Mouse (Mus musculus): Measurements from ENCODE around the gene Naxd. TPM values are rescaled to one million over a fixed set of nuclear protein-coding genes. Genes with fewer than 3 reads are reported as not detected.
"Not testable (repeated sequence)": the region's sequence is repeated elsewhere in the genome, so short reads cannot be mapped to it uniquely, and the experiment has no call there.

Naxd gene
- polyA plus RNA-seq, 1 experiment from 2014 or later: 113 TPM

DNA sequence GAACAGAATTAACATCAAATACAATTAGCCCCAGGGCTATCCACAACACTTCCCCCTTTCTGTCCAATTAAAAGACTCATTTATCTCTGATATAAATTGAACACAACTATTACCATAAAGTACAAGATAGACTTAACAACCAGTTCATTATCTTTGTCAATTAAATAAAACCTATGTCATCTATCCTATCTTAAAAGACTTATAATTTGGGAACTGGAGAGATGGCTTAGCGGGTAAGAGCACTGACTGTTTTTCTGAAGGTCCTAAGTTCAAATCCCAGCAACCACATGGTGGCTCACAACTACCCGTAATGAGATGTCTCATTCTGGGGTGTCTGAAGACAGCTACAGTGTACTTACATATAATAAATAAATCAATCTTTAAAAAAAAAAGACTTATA is 5.0 kb upstream of the Naxd start:
- H3K27ac ChIP-seq; ATAC-seq (ENCODE audit: insufficient number of reproducible peaks, insufficient read depth, low FRiP score, low TSS enrichment); H3K4me3 ChIP-seq; H3K4me2 ChIP-seq (replicated peaks); H3K9ac ChIP-seq; H3K4me1 ChIP-seq; H3K9me3 ChIP-seq; H3K36me3 ChIP-seq: not testable (repeated sequence)
- 77% methylated on average over 2 of the region's 2 CpGs for WGBS
- peaks cover 27% of the 10 kb centered on the region for H3K27me3 ChIP-seq

DNA sequence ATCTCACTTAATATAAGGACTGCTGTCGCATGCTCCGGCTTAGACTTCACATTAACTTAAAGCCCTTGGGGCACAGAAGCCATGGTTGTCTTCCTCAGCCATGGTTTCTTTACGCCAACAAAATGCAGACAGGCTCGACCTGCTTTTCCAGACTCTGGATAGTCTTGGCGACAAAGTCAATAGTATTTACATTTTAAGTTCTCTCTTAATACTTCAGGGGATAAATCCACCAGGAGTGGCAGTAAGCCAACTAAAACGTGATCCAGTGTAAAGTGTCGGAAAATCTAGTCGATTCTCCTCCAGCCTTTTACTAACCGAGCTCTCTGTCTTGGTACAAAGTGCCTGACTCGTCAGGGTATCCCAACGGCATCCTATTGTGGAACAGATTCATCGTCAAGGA is 975 bp downstream of the Naxd start:
- H3K4me2 ChIP-seq (replicated peaks): peak overlapping the region; percentile 79
- H3K4me3 ChIP-seq: peak overlapping the region; percentile 94
- H3K27ac ChIP-seq: no peak overlapping the region
- H3K36me3 ChIP-seq: peaks cover 11% of the 10 kb centered on the region
- H3K9me3 ChIP-seq: no peaks in the 10 kb centered on the region
- no peak for ATAC-seq (ENCODE audit: insufficient number of reproducible peaks, insufficient read depth, low FRiP score, low TSS enrichment)
- H3K4me1 ChIP-seq: peaks cover 10% of the 10 kb centered on the region; the same call in 1 of the 2 replicates
- H3K9ac ChIP-seq: peak overlapping the region; percentile 85; the same call in 1 of the 2 replicates
- no peaks in the 10 kb centered on the region for H3K27me3 ChIP-seq
- WGBS: 75% methylated on average over 12 of the region's 12 CpGs

DNA sequence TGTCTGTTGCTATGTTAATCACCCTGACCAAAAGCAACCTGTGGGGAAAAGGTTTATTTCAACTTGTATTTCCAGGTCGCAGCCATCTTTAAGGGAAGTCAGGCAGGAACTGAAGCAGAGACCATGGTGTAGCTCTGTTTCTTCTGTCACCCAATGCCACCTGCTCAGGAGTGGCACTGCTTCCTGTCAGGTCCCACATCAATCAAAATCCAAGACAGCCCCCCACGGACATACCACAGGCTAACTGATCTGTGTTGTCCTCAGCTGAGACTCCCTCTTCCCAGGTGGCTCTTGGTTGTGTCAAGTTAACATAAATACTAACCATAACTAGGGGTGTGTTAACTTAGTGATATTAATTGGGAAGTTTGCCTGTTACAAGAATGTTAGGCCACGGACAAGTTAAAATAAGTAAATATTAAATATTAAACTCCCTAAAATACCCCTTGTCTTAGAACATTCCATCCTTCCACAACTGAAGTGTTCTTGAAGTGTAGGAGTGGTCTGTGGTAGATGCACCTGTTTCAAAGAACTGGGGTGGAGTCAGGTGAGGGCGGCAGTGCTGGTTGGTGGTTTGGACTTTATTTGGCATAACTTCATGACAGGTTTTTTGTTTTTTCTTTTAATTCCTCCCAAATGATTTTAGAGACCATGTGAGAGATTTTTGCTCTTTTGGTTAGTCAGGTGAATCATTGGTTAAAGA is 1.6 kb downstream of the Naxd start:
- Histone ChIP-seq H3K27me3 (no peaks in the 10 kb centered on the region), H3K4me3 (peak overlapping the region; percentile 94; the same call in 1 of the 2 replicates), H3K9ac (no peak overlapping the region), H3K4me1 (peaks cover 10% of the 10 kb centered on the region; the same call in 1 of the 2 replicates), H3K4me2 (replicated peaks) (peak overlapping the region; percentile 79), H3K27ac (no peak overlapping the region), H3K9me3 (no peaks in the 10 kb centered on the region), H3K36me3 (peaks cover 17% of the 10 kb centered on the region)
- WGBS: 88% methylated on average over 4 of the region's 4 CpGs
- ATAC-seq (ENCODE audit: insufficient number of reproducible peaks, insufficient read depth, low FRiP score, low TSS enrichment): no peak

DNA sequence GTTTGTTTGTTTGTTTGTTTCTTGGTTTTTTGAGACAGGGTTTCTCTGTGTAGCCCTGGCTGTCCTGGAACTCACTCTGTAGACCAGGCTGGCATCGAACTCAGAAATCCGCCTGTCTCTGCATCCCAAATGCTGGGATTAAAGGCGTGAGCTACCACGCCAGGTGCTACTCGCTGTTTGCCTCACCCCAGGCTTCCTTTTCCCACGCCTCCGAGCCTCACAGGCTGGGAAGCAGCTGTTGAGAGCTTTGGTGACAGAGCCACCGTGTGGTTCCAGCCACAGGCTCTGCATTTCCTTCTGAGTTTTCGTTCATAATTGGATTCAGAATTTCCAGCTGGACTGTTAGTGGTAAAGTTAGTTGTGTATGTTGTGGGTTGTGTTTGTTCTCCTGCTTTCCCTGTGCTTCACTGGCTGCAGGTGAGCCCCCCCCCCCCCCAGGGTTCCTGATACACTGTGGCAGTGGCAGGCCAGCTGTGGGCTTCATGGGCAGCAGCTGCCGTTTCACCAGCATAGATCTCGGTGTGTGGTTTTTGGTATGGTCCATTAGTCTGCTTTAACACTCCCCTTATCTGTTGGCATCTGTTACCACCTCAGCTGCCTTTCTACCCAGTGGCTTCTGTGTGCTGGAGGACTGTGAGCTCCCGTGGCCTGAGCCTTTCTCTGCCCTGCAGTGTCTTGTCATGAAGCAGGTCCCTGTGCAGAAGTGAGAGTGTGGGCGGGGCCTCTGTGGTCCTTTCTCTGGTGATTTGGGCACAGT is 6.3 kb downstream of the Naxd start:
- H3K4me1 ChIP-seq: 0 out of 2 replicates have a peak, but pooled peaks cover 7% of the 10 kb centered on the region
- no peaks in the 10 kb centered on the region for H3K9me3 ChIP-seq
- peaks cover 56% of the 10 kb centered on the region for H3K36me3 ChIP-seq
- H3K4me3 ChIP-seq: no peak overlapping the region
- H3K27ac ChIP-seq: no peak overlapping the region
- H3K27me3 ChIP-seq: no peaks in the 10 kb centered on the region
- no peak for ATAC-seq (ENCODE audit: insufficient number of reproducible peaks, insufficient read depth, low FRiP score, low TSS enrichment)
- 87% methylated on average over 13 of the region's 13 CpGs for WGBS
- no peak overlapping the region for H3K9ac ChIP-seq
- no peak overlapping the region for H3K4me2 ChIP-seq (replicated peaks)

DNA sequence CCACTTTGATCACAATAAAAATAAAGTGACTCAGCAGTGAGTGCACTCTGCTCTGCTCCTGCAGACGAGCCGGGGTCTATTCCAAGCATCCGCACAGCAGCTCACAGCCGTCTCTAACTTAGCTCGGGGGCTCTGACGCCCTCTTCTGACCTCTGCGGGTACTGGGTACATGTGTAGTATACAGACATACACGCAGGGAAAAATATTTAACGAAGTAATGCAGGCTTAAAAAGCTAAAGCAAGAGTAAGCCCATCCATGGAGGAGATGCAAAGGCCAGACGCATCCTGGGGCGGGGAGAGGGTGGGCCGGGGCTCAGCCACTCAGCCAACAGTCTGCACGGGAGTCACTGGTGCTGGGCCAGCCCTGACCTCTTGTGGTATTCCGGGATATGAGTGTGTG is 8.8 kb downstream of the Naxd start:
- Histone ChIP-seq H3K27ac (no peak overlapping the region), H3K4me1 (0 out of 2 replicates have a peak, but pooled peaks cover 5% of the 10 kb centered on the region), H3K36me3 (peaks cover 78% of the 10 kb centered on the region), H3K4me3 (no peak overlapping the region), H3K4me2 (replicated peaks) (no peak overlapping the region), H3K27me3 (no peaks in the 10 kb centered on the region), H3K9ac (no peak overlapping the region), H3K9me3 (no peaks in the 10 kb centered on the region)
- no peak for ATAC-seq (ENCODE audit: insufficient number of reproducible peaks, insufficient read depth, low FRiP score, low TSS enrichment)
- WGBS: 80% methylated on average over 14 of the region's 14 CpGs

DNA sequence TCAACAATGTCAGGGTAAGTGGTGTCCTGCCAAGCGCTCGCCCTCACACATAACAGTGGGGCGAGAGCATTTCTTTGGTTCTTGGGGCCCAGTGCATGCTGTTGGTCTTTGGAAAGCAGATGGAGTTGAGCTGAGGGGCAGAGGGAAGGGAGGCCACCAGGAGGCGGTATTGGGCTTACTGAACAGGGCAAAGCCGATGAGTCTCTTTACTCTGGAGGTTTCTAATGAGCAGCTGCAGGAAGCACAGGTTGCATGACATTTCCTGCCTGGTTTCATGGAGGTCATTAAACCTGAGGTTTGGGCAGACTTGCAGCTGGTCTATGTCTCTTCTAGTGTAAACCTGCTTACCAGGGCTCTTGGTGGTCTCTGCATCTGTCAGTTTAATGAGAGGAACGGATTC is 9.5 kb downstream of the Naxd start:
- ATAC-seq (ENCODE audit: insufficient number of reproducible peaks, insufficient read depth, low FRiP score, low TSS enrichment): no peak
- no peak overlapping the region for H3K4me3 ChIP-seq

DNA sequence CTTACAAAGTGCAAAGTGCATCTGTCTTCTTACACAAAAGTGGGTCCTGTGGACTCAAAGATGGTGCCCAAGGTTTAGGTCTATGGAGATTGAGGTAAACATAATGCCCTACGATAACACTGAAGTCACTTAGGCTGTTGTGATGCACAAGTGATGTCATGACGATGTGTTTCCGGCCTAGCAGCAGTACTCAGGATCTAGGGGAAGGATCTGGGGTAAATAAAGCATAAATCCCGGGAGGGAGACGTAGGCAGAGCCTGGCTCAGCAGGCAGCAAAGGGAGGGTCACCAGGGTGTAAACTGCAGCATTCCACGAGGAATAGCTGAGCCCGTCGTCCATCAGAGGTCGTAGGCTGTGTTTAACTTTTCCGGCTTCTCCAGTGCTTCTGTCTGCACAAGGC is 11.6 kb downstream of the Naxd start:
- H3K27me3 ChIP-seq: no peaks in the 10 kb centered on the region
- no peaks in the 10 kb centered on the region for H3K9me3 ChIP-seq
- H3K9ac ChIP-seq: no peak overlapping the region
- no peak for ATAC-seq (ENCODE audit: insufficient number of reproducible peaks, insufficient read depth, low FRiP score, low TSS enrichment)
- 81% methylated on average over 10 of the region's 10 CpGs for whole genome bisulfite sequencing
- no peak overlapping the region for H3K27ac ChIP-seq
- H3K4me2 ChIP-seq (replicated peaks): no peak overlapping the region
- H3K36me3 ChIP-seq: peaks cover 88% of the 10 kb centered on the region
- no peak overlapping the region for H3K4me3 ChIP-seq
- H3K4me1 ChIP-seq: 0 out of 2 replicates have a peak, but pooled peaks cover 5% of the 10 kb centered on the region

More for the DNA sequence above, 9.5 kb downstream of the Naxd start:
- no peak overlapping the region for H3K4me2 ChIP-seq (replicated peaks)
- H3K27me3 ChIP-seq: no peaks in the 10 kb centered on the region
- H3K9ac ChIP-seq: no peak overlapping the region
- H3K4me1 ChIP-seq: 0 out of 2 replicates have a peak, but pooled peaks cover 5% of the 10 kb centered on the region
- 71% methylated on average over 6 of the region's 6 CpGs for WGBS
- H3K36me3 ChIP-seq: peaks cover 84% of the 10 kb centered on the region
- no peaks in the 10 kb centered on the region for H3K9me3 ChIP-seq
- no peak overlapping the region for H3K27ac ChIP-seq

DNA sequence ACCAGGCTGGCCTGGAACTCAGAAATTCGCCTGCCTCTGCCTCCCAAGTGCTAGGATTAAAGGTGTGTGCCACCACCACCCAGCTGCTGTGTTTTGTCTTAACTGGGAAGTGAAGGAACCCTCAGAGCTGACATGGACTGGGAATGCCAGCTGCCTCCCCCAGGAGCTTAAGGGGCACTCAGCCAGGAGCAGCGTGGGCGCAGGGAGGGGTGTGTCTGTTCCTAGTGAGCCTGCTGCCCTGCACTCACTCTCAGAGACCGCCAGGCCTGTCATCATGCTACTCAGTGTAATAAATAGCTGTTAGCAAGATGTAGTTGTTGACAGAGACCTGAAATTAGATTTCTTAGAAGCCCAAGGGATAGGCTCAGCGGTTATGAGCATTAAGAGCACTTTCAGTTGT is 13.7 kb downstream of the Naxd start:
- no peak overlapping the region for H3K4me2 ChIP-seq (replicated peaks)
- 88% methylated on average over 5 of the region's 5 CpGs for WGBS
- no peak for ATAC-seq (ENCODE audit: insufficient number of reproducible peaks, insufficient read depth, low FRiP score, low TSS enrichment)
- no peak overlapping the region for H3K4me3 ChIP-seq
- H3K9ac ChIP-seq: no peak overlapping the region
- no peaks in the 10 kb centered on the region for H3K9me3 ChIP-seq
- peaks cover 86% of the 10 kb centered on the region for H3K36me3 ChIP-seq
- H3K27ac ChIP-seq: no peak overlapping the region
- H3K27me3 ChIP-seq: no peaks in the 10 kb centered on the region
- 0 out of 2 replicates have a peak, but pooled peaks cover 5% of the 10 kb centered on the region for H3K4me1 ChIP-seq

DNA sequence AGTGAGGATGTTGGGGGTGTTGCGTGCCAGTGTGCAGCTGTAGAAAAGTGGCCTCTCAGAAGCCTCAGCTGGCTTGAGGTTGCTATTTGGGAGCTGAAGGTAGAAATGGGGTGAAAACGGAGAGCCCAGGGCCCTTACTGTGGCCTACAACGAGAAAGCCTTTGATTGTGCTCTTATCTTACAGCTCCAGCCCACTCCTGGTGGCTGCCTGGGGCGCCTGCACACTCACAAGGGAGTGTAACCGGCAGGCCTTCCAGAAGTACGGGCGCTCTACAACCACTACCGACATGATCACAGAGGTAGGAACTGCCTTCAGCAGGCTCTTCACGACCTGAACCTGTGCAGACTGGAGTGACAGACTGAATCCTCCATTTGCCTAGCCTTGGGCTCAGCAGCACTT is 15.4 kb downstream of the Naxd start:
- no peak overlapping the region for H3K27ac ChIP-seq
- H3K4me3 ChIP-seq: no peak overlapping the region
- H3K4me2 ChIP-seq (replicated peaks): no peak overlapping the region
- ATAC-seq (ENCODE audit: insufficient number of reproducible peaks, insufficient read depth, low FRiP score, low TSS enrichment): no peak
- 87% methylated on average over 9 of the region's 9 CpGs for WGBS
- 0 out of 2 replicates have a peak, but pooled peaks cover 2% of the 10 kb centered on the region for H3K4me1 ChIP-seq
- H3K27me3 ChIP-seq: no peaks in the 10 kb centered on the region
- H3K36me3 ChIP-seq: peaks cover 87% of the 10 kb centered on the region
- no peak overlapping the region for H3K9ac ChIP-seq
- no peaks in the 10 kb centered on the region for H3K9me3 ChIP-seq

DNA sequence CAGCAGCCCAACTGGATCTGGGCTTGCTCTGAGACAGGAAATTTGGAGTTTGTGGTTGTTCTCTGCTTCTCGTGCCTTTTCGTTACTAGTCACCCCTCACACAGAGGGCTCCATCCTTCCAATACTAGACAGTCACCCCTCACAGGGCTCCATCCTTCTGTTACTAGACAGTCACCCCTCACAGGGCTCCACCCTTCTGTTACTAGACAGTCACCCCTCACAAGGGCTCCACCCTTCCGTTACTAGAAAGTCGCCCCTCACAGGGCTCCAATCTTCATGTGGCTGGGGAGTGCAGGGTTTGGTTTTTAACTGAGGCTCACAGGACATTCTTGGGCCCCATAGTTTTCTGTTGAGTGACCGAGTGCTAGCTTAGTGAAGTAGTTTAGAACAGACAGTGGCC is 15.9 kb downstream of the Naxd start:
- WGBS: 88% methylated on average over 5 of the region's 5 CpGs
- Histone ChIP-seq H3K9me3 (no peaks in the 10 kb centered on the region), H3K27ac (no peak overlapping the region), H3K27me3 (no peaks in the 10 kb centered on the region), H3K4me3 (no peak overlapping the region), H3K36me3 (peaks cover 86% of the 10 kb centered on the region), H3K9ac (no peak overlapping the region), H3K4me2 (replicated peaks) (no peak overlapping the region), H3K4me1 (no peaks in the 10 kb centered on the region)
- no peak for ATAC-seq (ENCODE audit: insufficient number of reproducible peaks, insufficient read depth, low FRiP score, low TSS enrichment)

DNA sequence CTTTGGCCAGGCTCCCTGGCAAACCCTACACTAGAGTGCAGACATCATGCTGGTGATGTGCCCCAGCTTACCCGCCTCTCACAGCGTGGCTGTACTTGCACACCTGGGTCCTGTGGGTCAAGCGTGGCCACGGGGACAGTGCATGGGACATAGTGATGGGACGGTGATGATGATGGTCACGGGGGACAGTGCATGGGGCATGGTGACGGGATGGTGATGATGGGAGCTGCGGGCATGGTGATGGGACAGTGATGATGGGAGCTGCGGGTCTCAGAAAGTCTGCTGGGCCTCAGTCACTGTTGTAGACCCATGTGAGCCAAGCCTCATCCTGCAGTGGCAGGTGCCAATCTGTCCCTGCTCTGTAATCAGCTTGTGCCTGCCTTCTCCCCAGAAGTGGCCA is 19.0 kb downstream of the Naxd start:
- WGBS: 95% methylated on average over 9 of the region's 9 CpGs

More for the DNA sequence above, 19.0 kb downstream of the Naxd start:
- no peak overlapping the region for H3K9ac ChIP-seq
- H3K4me2 ChIP-seq (replicated peaks): no peak overlapping the region
- no peaks in the 10 kb centered on the region for H3K27me3 ChIP-seq
- H3K9me3 ChIP-seq: no peaks in the 10 kb centered on the region
- ATAC-seq (ENCODE audit: insufficient number of reproducible peaks, insufficient read depth, low FRiP score, low TSS enrichment): no peak
- no peak overlapping the region for H3K4me3 ChIP-seq
- peaks cover 76% of the 10 kb centered on the region for H3K36me3 ChIP-seq
- H3K27ac ChIP-seq: no peak overlapping the region
- H3K4me1 ChIP-seq: no peaks in the 10 kb centered on the region

Data from embryonic facial prominence, embryonic 12.5 days (tissue).